ENCODE assay signal across 9 mouse cellular contexts in the genomic region with DNA sequence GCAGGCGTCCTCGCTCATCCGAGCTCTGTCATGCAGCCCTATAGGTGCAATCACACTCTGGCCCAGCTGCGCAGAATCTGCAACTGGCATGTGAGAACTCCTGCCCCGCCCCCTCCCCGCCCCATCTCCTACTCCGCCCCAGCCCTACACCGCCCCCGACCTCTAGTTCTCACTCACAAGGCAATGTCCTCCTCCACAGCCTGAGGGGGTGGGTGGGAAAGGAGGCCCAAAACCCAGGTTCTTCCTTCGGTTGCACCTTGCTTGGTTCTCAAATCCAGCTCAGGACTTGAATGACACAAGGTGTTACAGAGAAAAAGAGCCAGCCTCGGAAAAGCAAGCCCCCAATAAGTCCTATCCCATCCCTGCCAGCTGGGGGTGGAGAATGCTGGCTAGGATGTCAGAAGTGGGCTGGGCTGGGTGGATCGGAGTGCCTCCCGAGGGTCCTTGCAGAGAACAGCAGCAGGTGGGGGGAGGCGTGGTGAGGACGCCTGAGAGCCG. TPM values are rescaled to one million over a fixed set of nuclear protein-coding genes. Genes with fewer than 3 reads are reported as not detected.
A peak's percentile ranks its signal among the peaks of the same experiment; 100 is the strongest.
DNase-seq lines count a peak whose midpoint lies in the region; ATAC-seq lines count a peak whose summit lies in the region.
"Had no signal": no experiment of that assay in that cellular context is flagged by ENCODE, and none has a peak within 500 bp of the region (broad histone marks: within the 10 kb centered on the region; RNA-seq: fewer than 3 reads in every experiment).

No protein-coding gene starts in this region.

- H3K27ac ChIP-seq in hindbrain, embryonic 15.5 days (replicated peaks): peak overlapping the region; percentile 92
- H3K27ac ChIP-seq in limb, embryonic 15.5 days: no peak overlapping the region

- peak overlapping the region; percentile 90 for H3K4me2 ChIP-seq in hindbrain, embryonic 15.5 days
- H3K4me2 ChIP-seq in limb, embryonic 15.5 days: peak overlapping the region; percentile 84

- peak; percentile 55 for ATAC-seq in common myeloid progenitor, adult 5-6 weeks (replicated peaks; ENCODE audit: low read depth, poor library complexity, severe bottlenecking)
- ATAC-seq in hindbrain, embryonic 15.5 days (ENCODE audit: low FRiP score, low read depth): peak; percentile 74
- ATAC-seq in limb, embryonic 15.5 days (ENCODE audit: insufficient number of reproducible peaks, low FRiP score, low TSS enrichment, low read depth): peak; percentile 56; the same call in 1 of the 2 replicates

- peak; percentile 48 for DNase-seq in kidney, postnatal 10 days
- no peak for DNase-seq in kidney, adult 9 months
- DNase-seq in retina, embryonic 14.5 days (ENCODE audit: low spot score): peak; percentile 52
- no peak for DNase-seq in cerebellum, adult 8-10 months
- no peak for DNase-seq in spleen, postnatal 10 days (ENCODE audit: low spot score in 2 of 2)

- H3K4me1 ChIP-seq in hindbrain, embryonic 15.5 days (replicated peaks): peaks cover 41% of the 10 kb centered on the region
- H3K4me1 ChIP-seq in limb, embryonic 15.5 days: peaks cover 29% of the 10 kb centered on the region

- H3K9ac ChIP-seq in hindbrain, embryonic 15.5 days: peak overlapping the region; percentile 77
- H3K9ac ChIP-seq in limb, embryonic 15.5 days: no peak overlapping the region

- no peaks in the 10 kb centered on the region for H3K27me3 ChIP-seq in hindbrain, embryonic 15.5 days
- peaks cover 79% of the 10 kb centered on the region for H3K27me3 ChIP-seq in limb, embryonic 15.5 days

- no peaks in the 10 kb centered on the region for H3K36me3 ChIP-seq in hindbrain, embryonic 15.5 days
- no peaks in the 10 kb centered on the region for H3K36me3 ChIP-seq in limb, embryonic 15.5 days

- WGBS in hindbrain, embryonic 15.5 days: under 1% methylated on average over 16 of the region's 16 CpGs
- WGBS in limb, embryonic 15.5 days: 1% methylated on average over 16 of the region's 16 CpGs

- peak overlapping the region; percentile 77 for H3K4me3 ChIP-seq in hindbrain, embryonic 15.5 days
- H3K4me3 ChIP-seq in limb, embryonic 15.5 days: peak overlapping the region; percentile 42; the same call in 1 of the 2 replicates
- H3K4me3 ChIP-seq: myocyte had no signal

- H3K9me3 ChIP-seq in hindbrain, embryonic 15.5 days: no peaks in the 10 kb centered on the region
- H3K9me3 ChIP-seq in limb, embryonic 15.5 days: no peaks in the 10 kb centered on the region

RNA-seq across cellular contexts. Expression of a gene that starts 1.8 kb away (rescaled TPM):
- total RNA-seq in common myeloid progenitor, adult 5-6 weeks (2017): 0.05 TPM in 2 replicates
- polyA plus RNA-seq in hindbrain, embryonic 15.5 days (2015; fragmentation: Nextera tagmentation; extraction: Ambion mirVana): 10.8 and 12.8 TPM in 2 replicates
- 0.32 and 0.46 TPM in 2 replicates for polyA plus RNA-seq in limb, embryonic 15.5 days (2015; fragmentation: Nextera tagmentation; extraction: Ambion mirVana)
- polyA plus RNA-seq: myocyte had no signal

RNA-seq across cellular contexts. Expression of a gene that starts 27.4 kb away (rescaled TPM):
- total RNA-seq in common myeloid progenitor, adult 5-6 weeks (2017): 8.0 and 70.9 TPM in 2 replicates
- polyA plus RNA-seq in hindbrain, embryonic 15.5 days (2015; fragmentation: Nextera tagmentation; extraction: Ambion mirVana): 3.2 and 4.1 TPM in 2 replicates
- polyA plus RNA-seq in limb, embryonic 15.5 days (2015; fragmentation: Nextera tagmentation; extraction: Ambion mirVana): 12.7 and 12.9 TPM in 2 replicates

RNA-seq across cellular contexts. Expression of a gene that starts 30.3 kb away (rescaled TPM):
- 190 and 203 TPM in 2 replicates for total RNA-seq in common myeloid progenitor, adult 5-6 weeks (2017)
- 269 and 295 TPM in 2 replicates for polyA plus RNA-seq in hindbrain, embryonic 15.5 days (2015; fragmentation: Nextera tagmentation; extraction: Ambion mirVana)
- polyA plus RNA-seq in limb, embryonic 15.5 days (2015; fragmentation: Nextera tagmentation; extraction: Ambion mirVana): 270 and 282 TPM in 2 replicates

RNA-seq across cellular contexts. Expression of a gene that starts 34.3 kb away (rescaled TPM):
- 3.8 and 6.5 TPM in 2 replicates for total RNA-seq in common myeloid progenitor, adult 5-6 weeks (2017)
- 0.75 and 0.77 TPM in 2 replicates for polyA plus RNA-seq in hindbrain, embryonic 15.5 days (2015; fragmentation: Nextera tagmentation; extraction: Ambion mirVana)
- polyA plus RNA-seq in limb, embryonic 15.5 days (2015; fragmentation: Nextera tagmentation; extraction: Ambion mirVana): 0.86 and 1.0 TPM in 2 replicates

RNA-seq across cellular contexts. Expression of a gene that starts 50.0 kb away (rescaled TPM):
- 690 and 777 TPM in 2 replicates for total RNA-seq in common myeloid progenitor, adult 5-6 weeks (2017)
- polyA plus RNA-seq in hindbrain, embryonic 15.5 days (2015; fragmentation: Nextera tagmentation; extraction: Ambion mirVana): 212 and 228 TPM in 2 replicates
- 298 and 362 TPM in 2 replicates for polyA plus RNA-seq in limb, embryonic 15.5 days (2015; fragmentation: Nextera tagmentation; extraction: Ambion mirVana)

Comparison
In these comparisons a context has a peak if more than half of its experiments do, and no peak if none do; other contexts are left out.
1. DNase-seq: peak in kidney, postnatal 10 days (single experiment) and retina, embryonic 14.5 days (single experiment); none in kidney, adult 9 months (single experiment), cerebellum, adult 8-10 months (single experiment) and spleen, postnatal 10 days (0 of 2).
2. Peak in every context shown above with its lines, with median percentiles within 50 percentile points of each other: ATAC-seq.